Mouse (Mus musculus): ENCODE data around the gene Olfr633. TPM values are rescaled to one million over a fixed set of nuclear protein-coding genes. Genes with fewer than 3 reads are reported as not detected.

Olfr633 gene
- polyA plus RNA-seq (2012; rRNA removed): not detected in 2 replicates

- Histone ChIP-seq H3K27me3 (replicated peaks; ENCODE audit: control insufficient read depth, insufficient read depth, low read length) (no peaks in the 10 kb centered on the region), H3K4me3 (ENCODE audit: insufficient read depth, low read depth, low read length) (no peak within 1 kb of the TSS), H3K4me1 (ENCODE audit: control insufficient read depth, insufficient read depth, low read length) (no peaks in the 10 kb centered on the region), H3K27ac (ENCODE audit: insufficient read depth, low read depth, low read length) (no peak within 1 kb of the TSS), H3K36me3 (ENCODE audit: control insufficient read depth, insufficient read depth, low read length) (no peaks in the 10 kb centered on the region)
- TF ChIP-seq CTCF (conservative IDR thresholded peaks at IDR 0.05; ENCODE audit: insufficient read depth, insufficient read length, low read depth, low read length) (no peak), POLR2A (IDR thresholded peaks at IDR 0.05; ENCODE audit: low read depth, low read length) (no peak)
- no peak for DNase-seq
Observed at GRCm38 (mm10) chr7:103944137-103944536, at the start of gene Olfr633. Gene Olfr633, plus strand, starts transcription at chr7:103944437.

- Histone ChIP-seq H3K27me3 (replicated peaks; ENCODE audit: control insufficient read depth, insufficient read depth, low read length) (no peaks in the 10 kb centered on the region), H3K36me3 (ENCODE audit: control insufficient read depth, insufficient read depth, low read length) (no peaks in the 10 kb centered on the region), H3K4me1 (ENCODE audit: control insufficient read depth, insufficient read depth, low read length) (no peaks in the 10 kb centered on the region), H3K27ac (ENCODE audit: insufficient read depth, low read depth, low read length) (no peak within 1 kb of the TSS), H3K4me3 (ENCODE audit: insufficient read depth, low read depth, low read length) (no peak within 1 kb of the TSS)
- 48% methylated on average over 2 of the region's 2 CpGs for WGBS
- DNase-seq: no peak
- TF ChIP-seq CTCF (conservative IDR thresholded peaks at IDR 0.05; ENCODE audit: insufficient read depth, insufficient read length, low read depth, low read length) (no peak), POLR2A (IDR thresholded peaks at IDR 0.05; ENCODE audit: low read depth, low read length) (no peak)
Observed at GRCm38 (mm10) chr7:103903187-103903586, 41.0 kb upstream of the Olfr633 start, which contains the start of gene Olfr65. Gene Olfr65, plus strand, starts transcription at chr7:103903487.

GRCm38 (mm10) chr7:103910047-103910446, 34.2 kb upstream of the Olfr633 start:
- Histone ChIP-seq H3K27me3 (replicated peaks; ENCODE audit: control insufficient read depth, insufficient read depth, low read length) (no peaks in the 10 kb centered on the region), H3K36me3 (ENCODE audit: control insufficient read depth, insufficient read depth, low read length) (no peaks in the 10 kb centered on the region), H3K27ac (ENCODE audit: insufficient read depth, low read depth, low read length) (no peak overlapping the region), H3K4me1 (ENCODE audit: control insufficient read depth, insufficient read depth, low read length) (no peaks in the 10 kb centered on the region), H3K4me3 (ENCODE audit: insufficient read depth, low read depth, low read length) (no peak overlapping the region)
- WGBS: 2% methylated on average over 3 of the region's 3 CpGs
- no peak for TF ChIP-seq POLR2A (IDR thresholded peaks at IDR 0.05; ENCODE audit: low read depth, low read length)
- TF ChIP-seq CTCF (conservative IDR thresholded peaks at IDR 0.05; ENCODE audit: insufficient read depth, insufficient read length, low read depth, low read length): no peak
- DNase-seq: no peak

- no peak for DNase-seq
- H3K4me3 ChIP-seq (ENCODE audit: insufficient read depth, low read depth, low read length): no peak overlapping the region
- H3K36me3 ChIP-seq (ENCODE audit: control insufficient read depth, insufficient read depth, low read length): no peaks in the 10 kb centered on the region
- no peaks in the 10 kb centered on the region for H3K27me3 ChIP-seq (replicated peaks; ENCODE audit: control insufficient read depth, insufficient read depth, low read length)
- no peak overlapping the region for H3K27ac ChIP-seq (ENCODE audit: insufficient read depth, low read depth, low read length)
- WGBS: 39% methylated on average over 8 of the region's 8 CpGs
- no peaks in the 10 kb centered on the region for H3K4me1 ChIP-seq (ENCODE audit: control insufficient read depth, insufficient read depth, low read length)
- no peak for TF ChIP-seq POLR2A (IDR thresholded peaks at IDR 0.05; ENCODE audit: low read depth, low read length)
- no peak for TF ChIP-seq CTCF (conservative IDR thresholded peaks at IDR 0.05; ENCODE audit: insufficient read depth, insufficient read length, low read depth, low read length)
Observed at GRCm38 (mm10) chr7:103912969-103913511, 31.2 kb upstream of the Olfr633 start.

GRCm38 (mm10) chr7:103915338-103915737, 28.9 kb upstream of the Olfr633 start:
- TF ChIP-seq POLR2A (IDR thresholded peaks at IDR 0.05; ENCODE audit: low read depth, low read length) (no peak), CTCF (conservative IDR thresholded peaks at IDR 0.05; ENCODE audit: insufficient read depth, insufficient read length, low read depth, low read length) (no peak)
- Histone ChIP-seq H3K4me1 (ENCODE audit: control insufficient read depth, insufficient read depth, low read length) (no peaks in the 10 kb centered on the region), H3K27ac (ENCODE audit: insufficient read depth, low read depth, low read length) (no peak overlapping the region), H3K4me3 (ENCODE audit: insufficient read depth, low read depth, low read length) (no peak overlapping the region), H3K27me3 (replicated peaks; ENCODE audit: control insufficient read depth, insufficient read depth, low read length) (no peaks in the 10 kb centered on the region), H3K36me3 (ENCODE audit: control insufficient read depth, insufficient read depth, low read length) (no peaks in the 10 kb centered on the region)
- DNase-seq: no peak

- H3K27me3 ChIP-seq (replicated peaks; ENCODE audit: control insufficient read depth, insufficient read depth, low read length): no peaks in the 10 kb centered on the region
- H3K27ac ChIP-seq (ENCODE audit: insufficient read depth, low read depth, low read length): no peak within 1 kb of the TSS
- TF ChIP-seq POLR2A (IDR thresholded peaks at IDR 0.05; ENCODE audit: low read depth, low read length) (no peak), CTCF (conservative IDR thresholded peaks at IDR 0.05; ENCODE audit: insufficient read depth, insufficient read length, low read depth, low read length) (no peak)
- no peaks in the 10 kb centered on the region for H3K36me3 ChIP-seq (ENCODE audit: control insufficient read depth, insufficient read depth, low read length)
- no peaks in the 10 kb centered on the region for H3K4me1 ChIP-seq (ENCODE audit: control insufficient read depth, insufficient read depth, low read length)
- DNase-seq: no peak
- no peak within 1 kb of the TSS for H3K4me3 ChIP-seq (ENCODE audit: insufficient read depth, low read depth, low read length)
Observed at GRCm38 (mm10) chr7:103928525-103928924, 15.7 kb upstream of the Olfr633 start, which contains the start of gene Olfr631. Gene Olfr631, plus strand, starts transcription at chr7:103928825.

- WGBS: 69% methylated on average over 2 of the region's 2 CpGs
- Histone ChIP-seq H3K4me3 (ENCODE audit: insufficient read depth, low read depth, low read length) (no peak within 1 kb of the TSS), H3K27me3 (replicated peaks; ENCODE audit: control insufficient read depth, insufficient read depth, low read length) (no peaks in the 10 kb centered on the region), H3K4me1 (ENCODE audit: control insufficient read depth, insufficient read depth, low read length) (no peaks in the 10 kb centered on the region), H3K36me3 (ENCODE audit: control insufficient read depth, insufficient read depth, low read length) (no peaks in the 10 kb centered on the region), H3K27ac (ENCODE audit: insufficient read depth, low read depth, low read length) (no peak within 1 kb of the TSS)
- DNase-seq: no peak
- TF ChIP-seq POLR2A (IDR thresholded peaks at IDR 0.05; ENCODE audit: low read depth, low read length) (no peak), CTCF (conservative IDR thresholded peaks at IDR 0.05; ENCODE audit: insufficient read depth, insufficient read length, low read depth, low read length) (no peak)
Observed at GRCm38 (mm10) chr7:103934264-103934663, 10.0 kb upstream of the Olfr633 start, which contains the start of gene Olfr632. Gene Olfr632, plus strand, starts transcription at chr7:103934347.

Data from kidney, adult 2 months (tissue).